Mouse (Mus musculus) embryonic fibroblast, embryonic 13.5 days (primary cell): ENCODE measurements around the gene Macrod2.

Experiments used
- CTCF ChIP-seq: IDR thresholded peaks from 2 replicates; pipeline ENCODE4 v1.5.1; 2011; ENCODE audit warnings: mild to moderate bottlenecking, control low read depth, low read length, moderate library complexity, borderline replicate concordance; ENCODE audit not compliant: insufficient read depth
- POLR2A ChIP-seq: IDR thresholded peaks from 2 replicates; pipeline ENCODE4 v1.6.1; 2011; ENCODE audit warnings: low read depth, mild to moderate bottlenecking, control low read depth, low read length, moderate library complexity

- no peak for TF ChIP-seq POLR2A
- no peak for TF ChIP-seq CTCF
Observed at GRCm38 (mm10) chr2:141247680-141248079, 852.6 kb downstream of the Macrod2 start.
